Mouse (Mus musculus) myocyte (in vitro differentiated cells): ENCODE data around the gene Hoxc6.

Source experiments
- MAX ChIP-seq: IDR thresholded peaks from one replicate; pipeline ENCODE4 v1.6.1; 2011; ENCODE audit warnings: low read depth, mild to moderate bottlenecking, control low read depth
- MYOG ChIP-seq, 3 experiments: IDR thresholded peaks; one replicate each; pipeline ENCODE4 v1.6.1; 2011; ENCODE audit warnings: control low read depth in 2 of 3, low read depth in 2 of 3, mild to moderate bottlenecking in 2 of 3; ENCODE audit not compliant: insufficient read length in 2 of 3, control insufficient read depth in 1 of 3, insufficient read depth in 1 of 3
- POLR2A ChIP-seq: IDR thresholded peaks from one replicate; pipeline ENCODE4 v1.6.1; 2011; ENCODE audit warnings: low read depth, mild to moderate bottlenecking, control low read depth, moderate library complexity; ENCODE audit not compliant: insufficient read length
- POLR2AphosphoS2 ChIP-seq: IDR thresholded peaks from one replicate; pipeline ENCODE4 v1.6.1; 2011; ENCODE audit warnings: low read depth, control low read depth; ENCODE audit not compliant: insufficient read length

GRCm38 (mm10) chr15:103040601-103041000 lies 42.5 kb downstream of the Hoxc6 start:
- TF ChIP-seq POLR2AphosphoS2 (no peak), POLR2A (no peak), MAX (no peak), MYOG (IDR thresholded peaks at IDR 0.05; ENCODE audit: control insufficient read depth in 1 of 3, insufficient read depth in 1 of 3, insufficient read length in 2 of 3, low read depth in 2 of 3) (no peak)
